Mouse (Mus musculus): Measurements from ENCODE around the gene Retreg3.
"Not testable (repeated sequence)": the region's sequence is repeated elsewhere in the genome, so short reads cannot be mapped to it uniquely, and the experiment has no call there.

Gene Retreg3

GRCm38 (mm10) chr11:101119761-101120544, at the start of gene Retreg3, which contains the start of gene Tubg1:
Retreg3 (minus strand) TSS chr11:101119893.
Tubg1 (plus strand) TSS chr11:101119938.
- DNase-seq (ENCODE audit: inconsistent ontology term), result peak; percentile 100

- no peak for DNase-seq (ENCODE audit: inconsistent ontology term)
Measured at GRCm38 (mm10) chr11:101168301-101168980, 48.7 kb upstream of the Retreg3 start.

GRCm38 (mm10) chr11:101167963-101168300, 48.2 kb upstream of the Retreg3 start:
- no peak for DNase-seq (ENCODE audit: inconsistent ontology term)

- no peak for DNase-seq (ENCODE audit: inconsistent ontology term)
Measured at GRCm38 (mm10) chr11:101167211-101167962, 47.7 kb upstream of the Retreg3 start.

GRCm38 (mm10) chr11:101166357-101166756, 46.7 kb upstream of the Retreg3 start:
- no peak for DNase-seq (ENCODE audit: inconsistent ontology term)

GRCm38 (mm10) chr11:101164677-101165580, 45.2 kb upstream of the Retreg3 start:
- DNase-seq (ENCODE audit: inconsistent ontology term), result no peak

GRCm38 (mm10) chr11:101164351-101164665, 44.6 kb upstream of the Retreg3 start:
- no peak for DNase-seq (ENCODE audit: inconsistent ontology term)

GRCm38 (mm10) chr11:101163476-101164350, 44.0 kb upstream of the Retreg3 start:
- DNase-seq (ENCODE audit: inconsistent ontology term), result no peak

- peak; percentile 84 for DNase-seq (ENCODE audit: inconsistent ontology term)
Measured at GRCm38 (mm10) chr11:101162772-101163171, 43.1 kb upstream of the Retreg3 start.

GRCm38 (mm10) chr11:101162301-101162700, 42.6 kb upstream of the Retreg3 start:
- DNase-seq (ENCODE audit: inconsistent ontology term), result peak; percentile 54

- DNase-seq (ENCODE audit: inconsistent ontology term), result no peak
Measured at GRCm38 (mm10) chr11:101161551-101161950, 41.9 kb upstream of the Retreg3 start.

- DNase-seq (ENCODE audit: inconsistent ontology term), result not testable (repeated sequence)
Measured at GRCm38 (mm10) chr11:101160981-101161505, 41.4 kb upstream of the Retreg3 start.

- DNase-seq (ENCODE audit: inconsistent ontology term), result not testable (repeated sequence)
Measured at GRCm38 (mm10) chr11:101160151-101160550, 40.5 kb upstream of the Retreg3 start.

GRCm38 (mm10) chr11:101155728-101156371, 36.2 kb upstream of the Retreg3 start, which contains the start of gene Tubg2:
Tubg2 (plus strand) TSS chr11:101155907.
- DNase-seq (ENCODE audit: inconsistent ontology term), result peak; percentile 67

- DNase-seq (ENCODE audit: inconsistent ontology term), result no peak
Measured at GRCm38 (mm10) chr11:101155151-101155550, 35.5 kb upstream of the Retreg3 start.

- DNase-seq (ENCODE audit: inconsistent ontology term), result no peak
Measured at GRCm38 (mm10) chr11:101154648-101155047, 35.0 kb upstream of the Retreg3 start.

- DNase-seq (ENCODE audit: inconsistent ontology term), result no peak
Measured at GRCm38 (mm10) chr11:101152825-101153224, 33.1 kb upstream of the Retreg3 start.

GRCm38 (mm10) chr11:101151063-101151462, 31.4 kb upstream of the Retreg3 start:
- no peak for DNase-seq (ENCODE audit: inconsistent ontology term)
